Mouse (Mus musculus): ENCODE data around the gene Zcchc24. TPM values are rescaled to one million over a fixed set of nuclear protein-coding genes. Genes with fewer than 3 reads are reported as not detected.
A peak's percentile ranks its signal among the peaks of the same experiment; 100 is the strongest.

Gene Zcchc24
- polyA plus RNA-seq, 1 experiment from 2014 or later = 29.4 TPM

DNA sequence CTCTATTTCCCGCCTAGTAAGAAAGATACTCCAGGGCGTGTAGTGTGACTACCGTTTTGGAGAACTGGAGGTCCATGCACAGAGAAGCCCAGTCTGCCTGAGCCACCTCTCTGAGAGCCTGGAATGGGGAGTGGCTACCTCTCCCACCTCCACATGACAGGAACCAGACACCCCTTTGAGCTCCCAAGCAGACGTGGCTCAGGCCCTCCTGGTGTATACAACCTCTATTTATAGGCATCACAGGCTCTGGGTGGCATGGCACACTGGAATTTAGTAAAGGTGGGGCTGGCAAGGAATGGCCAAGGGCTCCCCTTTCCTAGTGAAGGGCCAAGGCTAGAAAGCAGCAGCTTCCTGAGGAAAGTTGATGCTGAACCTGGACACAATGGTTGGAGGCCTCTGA, 10.9 kb downstream of the Zcchc24 start:
- Histone ChIP-seq H3K36me3 (peaks cover 45% of the 10 kb centered on the region), H3K4me1 (peaks cover 90% of the 10 kb centered on the region), H3K27ac (peak overlapping the region; percentile 23; the same call in 1 of the 2 replicates), H3K4me3 (no peak overlapping the region), H3K27me3 (no peaks in the 10 kb centered on the region), H3K4me2 (no peak overlapping the region), H3K9me3 (no peaks in the 10 kb centered on the region), H3K9ac (no peak overlapping the region)
- no peak for ATAC-seq (ENCODE audit: insufficient number of reproducible peaks, insufficient read depth, low FRiP score, low TSS enrichment, low read depth)
- 69% methylated on average over 4 of the region's 4 CpGs for WGBS

DNA sequence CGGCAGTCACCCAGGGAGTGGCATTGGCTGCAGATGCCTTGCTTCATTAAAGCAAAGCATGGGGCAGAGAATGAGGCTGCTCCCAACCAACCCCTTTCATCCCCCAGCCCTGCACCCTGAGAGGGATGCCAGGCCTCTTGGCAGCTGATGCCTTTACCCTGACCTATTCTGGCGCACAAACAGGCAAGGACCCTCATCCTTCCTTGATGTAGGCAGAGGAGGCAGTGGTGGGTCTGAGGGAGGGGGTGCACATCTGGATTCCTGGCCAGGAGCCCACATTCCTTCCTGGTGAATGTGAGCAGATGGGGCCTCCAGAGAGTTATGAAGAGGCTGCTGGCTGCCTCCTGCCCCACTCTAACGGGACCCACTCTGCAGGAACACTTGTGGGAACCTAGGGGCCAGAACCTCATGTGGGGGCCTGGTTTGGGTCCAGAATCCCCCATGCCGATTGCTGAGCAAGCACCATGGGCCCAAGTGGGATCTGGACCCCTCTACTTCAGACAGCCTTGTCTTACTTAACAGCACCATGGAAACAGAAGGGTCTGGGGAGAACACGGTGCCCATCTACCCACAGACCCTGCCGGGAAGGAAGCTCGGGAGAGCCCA, 12.4 kb downstream of the Zcchc24 start:
- 0 out of 2 replicates have a peak overlapping the region, but pooled peaks have one; percentile 16 for H3K4me2 ChIP-seq
- peak overlapping the region; percentile 52; the same call in 1 of the 2 replicates for H3K9ac ChIP-seq
- H3K27ac ChIP-seq = peak overlapping the region; percentile 87
- H3K4me3 ChIP-seq = no peak overlapping the region
- no peaks in the 10 kb centered on the region for H3K9me3 ChIP-seq
- H3K4me1 ChIP-seq = peaks cover 83% of the 10 kb centered on the region
- peak; percentile 33; the same call in 1 of the 2 replicates for ATAC-seq (ENCODE audit: insufficient number of reproducible peaks, insufficient read depth, low FRiP score, low TSS enrichment, low read depth)
- H3K36me3 ChIP-seq = peaks cover 48% of the 10 kb centered on the region
- H3K27me3 ChIP-seq = no peaks in the 10 kb centered on the region
- 47% methylated on average over 7 of the region's 7 CpGs for WGBS

DNA sequence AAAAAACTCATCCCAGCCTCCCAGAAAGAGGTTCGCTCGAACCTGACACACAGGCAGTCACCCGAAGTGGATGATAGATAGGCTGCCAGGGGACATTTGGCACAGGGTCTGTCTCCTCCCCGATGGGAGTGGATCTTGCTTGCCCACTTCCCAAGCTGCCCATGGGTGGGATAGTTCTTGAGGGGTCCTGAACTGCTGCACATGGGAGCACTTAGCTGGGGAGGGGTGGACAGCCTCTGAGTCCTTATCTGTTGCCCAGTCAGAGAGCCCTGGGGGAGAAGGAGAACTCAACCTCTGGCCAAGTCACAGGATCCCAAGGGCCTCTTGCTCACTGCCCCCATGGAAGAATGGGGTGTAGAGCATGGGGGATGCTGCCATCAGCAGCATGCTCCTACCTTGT, 13.3 kb downstream of the Zcchc24 start:
- H3K4me1 ChIP-seq = peaks cover 82% of the 10 kb centered on the region
- 60% methylated on average over 4 of the region's 4 CpGs for WGBS

DNA sequence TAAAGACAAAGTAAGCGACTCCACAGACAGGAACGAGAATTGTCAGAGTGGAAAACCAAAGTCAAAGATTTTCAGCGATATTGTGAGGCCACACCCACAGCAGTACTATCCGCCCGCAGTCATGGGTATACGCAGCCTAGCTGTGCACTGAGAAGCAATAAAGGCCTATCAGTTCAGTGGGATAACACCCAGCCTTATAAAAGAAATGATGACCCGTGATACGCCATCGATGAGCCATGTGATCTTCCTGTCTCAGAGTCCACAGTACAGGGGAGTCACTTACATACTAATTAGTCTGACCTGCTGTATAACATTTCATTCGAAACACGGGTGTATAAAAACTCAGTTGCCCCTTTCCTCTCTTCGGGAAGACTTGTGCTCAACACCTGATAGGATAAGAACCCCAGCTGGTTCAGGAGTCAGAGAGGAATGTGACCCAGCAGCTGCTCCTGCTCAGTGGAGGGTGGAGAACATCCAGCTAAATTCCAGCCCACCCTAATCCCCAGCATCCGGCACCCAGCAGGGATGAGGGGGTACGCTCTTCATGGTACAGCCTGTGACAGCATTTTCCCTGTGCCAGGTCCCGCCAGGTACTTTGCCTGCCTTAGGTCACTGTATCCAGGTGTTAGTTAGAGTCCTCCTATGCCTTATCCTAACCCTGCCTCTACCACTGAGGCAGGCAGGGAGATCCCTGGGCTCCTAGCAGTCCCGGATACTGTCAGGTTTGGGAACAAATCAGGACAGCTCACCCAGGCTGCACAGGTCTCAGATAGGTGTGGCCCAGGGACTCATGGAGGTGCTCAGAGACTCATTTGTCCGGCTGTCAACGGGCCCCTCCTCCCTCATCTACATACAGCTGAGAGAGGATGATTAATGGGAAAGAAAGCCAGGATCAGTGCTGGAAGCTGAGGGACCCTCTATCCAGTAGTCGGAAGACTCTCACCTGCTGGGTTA, 14.0 kb downstream of the Zcchc24 start:
- 44% methylated on average over 19 of the region's 19 CpGs for WGBS
- no peak overlapping the region for H3K4me2 ChIP-seq
- H3K27me3 ChIP-seq = no peaks in the 10 kb centered on the region
- H3K27ac ChIP-seq = no peak overlapping the region
- peaks cover 82% of the 10 kb centered on the region for H3K4me1 ChIP-seq
- ATAC-seq (ENCODE audit: insufficient number of reproducible peaks, insufficient read depth, low FRiP score, low TSS enrichment, low read depth) = no peak
- H3K9me3 ChIP-seq = no peaks in the 10 kb centered on the region
- peaks cover 54% of the 10 kb centered on the region for H3K36me3 ChIP-seq
- H3K9ac ChIP-seq = 0 out of 2 replicates have a peak overlapping the region, but pooled peaks have one; percentile 21
- H3K4me3 ChIP-seq = no peak overlapping the region

More for the DNA sequence above, 13.3 kb downstream of the Zcchc24 start:
- no peak overlapping the region for H3K4me2 ChIP-seq
- H3K27me3 ChIP-seq = no peaks in the 10 kb centered on the region
- H3K9ac ChIP-seq = no peak overlapping the region
- peaks cover 54% of the 10 kb centered on the region for H3K36me3 ChIP-seq
- H3K27ac ChIP-seq = peak overlapping the region; percentile 87
- no peak overlapping the region for H3K4me3 ChIP-seq
- no peaks in the 10 kb centered on the region for H3K9me3 ChIP-seq
- no peak for ATAC-seq (ENCODE audit: insufficient number of reproducible peaks, insufficient read depth, low FRiP score, low TSS enrichment, low read depth)

DNA sequence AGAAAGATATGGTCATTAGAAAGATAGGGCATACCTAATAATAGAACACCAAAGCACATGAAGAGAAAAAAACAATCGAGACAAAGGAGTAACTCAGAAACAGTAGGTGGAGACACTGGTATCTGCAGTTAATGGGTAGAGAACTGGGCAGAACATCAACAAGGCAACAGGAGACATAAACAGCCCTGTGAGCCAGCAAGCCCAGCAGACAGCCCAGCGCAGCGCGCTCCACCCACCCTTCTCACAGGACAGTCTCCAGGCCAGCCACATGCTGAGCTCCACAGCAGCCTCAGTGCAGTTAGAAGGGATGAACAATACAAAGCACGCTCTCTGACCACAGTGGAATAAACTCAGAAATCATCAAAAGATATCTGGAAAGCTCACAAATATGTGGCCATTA, 15.8 kb downstream of the Zcchc24 start:
- Histone ChIP-seq H3K9ac (no peak overlapping the region), H3K9me3 (no peaks in the 10 kb centered on the region), H3K36me3 (peaks cover 54% of the 10 kb centered on the region), H3K27ac (no peak overlapping the region), H3K4me1 (peaks cover 82% of the 10 kb centered on the region), H3K27me3 (no peaks in the 10 kb centered on the region), H3K4me2 (no peak overlapping the region), H3K4me3 (no peak overlapping the region)
- WGBS = 58% methylated on average over 5 of the region's 5 CpGs
- no peak for ATAC-seq (ENCODE audit: insufficient number of reproducible peaks, insufficient read depth, low FRiP score, low TSS enrichment, low read depth)

DNA sequence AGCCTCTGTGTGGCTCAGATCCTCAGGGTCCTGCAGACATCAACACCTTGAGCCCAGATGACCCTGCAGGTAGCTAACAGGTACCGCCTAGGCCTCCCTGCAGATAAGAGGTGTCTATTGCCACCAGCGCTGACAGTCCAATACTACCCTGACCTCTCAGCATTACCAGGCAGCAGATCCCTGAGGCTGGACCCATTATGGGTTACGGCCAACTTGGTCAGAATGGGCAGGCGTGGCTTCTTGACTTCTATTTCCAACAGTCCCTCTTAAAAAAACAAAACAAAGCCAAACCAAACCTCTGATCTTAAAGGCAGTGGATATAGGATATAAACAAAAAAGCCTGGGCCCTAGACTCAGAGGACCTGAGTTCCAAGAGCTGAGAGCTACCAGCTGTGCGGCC, 17.8 kb downstream of the Zcchc24 start:
- no peak for ATAC-seq (ENCODE audit: insufficient number of reproducible peaks, insufficient read depth, low FRiP score, low TSS enrichment, low read depth)
- Histone ChIP-seq H3K27me3 (no peaks in the 10 kb centered on the region), H3K36me3 (peaks cover 59% of the 10 kb centered on the region), H3K4me3 (no peak overlapping the region), H3K9me3 (no peaks in the 10 kb centered on the region), H3K27ac (peak overlapping the region; percentile 62), H3K9ac (no peak overlapping the region), H3K4me2 (no peak overlapping the region), H3K4me1 (peaks cover 72% of the 10 kb centered on the region)
- 91% methylated on average over 5 of the region's 5 CpGs for WGBS

DNA sequence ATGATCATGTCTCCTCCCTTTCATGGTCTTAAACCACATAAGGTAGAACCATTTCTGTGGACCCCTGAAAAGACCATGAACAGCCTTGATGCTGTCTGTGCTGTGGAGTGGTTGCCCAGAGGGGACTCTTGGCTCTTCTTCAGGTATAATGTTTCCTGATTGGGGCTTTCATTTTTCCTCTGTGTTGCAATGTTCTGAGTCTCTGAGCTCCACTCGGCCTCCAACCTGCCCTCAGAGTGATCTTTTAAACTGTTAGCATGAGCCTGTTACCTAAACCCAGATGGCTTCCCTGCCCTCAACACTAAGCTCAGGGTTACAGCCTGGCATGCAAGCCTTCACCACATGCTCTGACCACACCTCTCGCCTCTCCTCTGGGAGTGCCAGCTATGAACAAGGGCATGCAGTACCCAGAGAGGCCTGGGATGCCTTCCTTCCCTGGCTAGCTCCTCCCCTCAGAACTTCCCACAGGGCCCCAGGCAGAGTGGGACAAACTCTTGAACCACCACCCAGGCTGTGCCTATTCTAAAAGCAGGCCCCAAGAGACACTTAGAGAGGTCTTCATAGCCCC, 18.3 kb downstream of the Zcchc24 start:
- no peaks in the 10 kb centered on the region for H3K27me3 ChIP-seq
- H3K4me3 ChIP-seq = no peak overlapping the region
- no peak overlapping the region for H3K9ac ChIP-seq
- ATAC-seq (ENCODE audit: insufficient number of reproducible peaks, insufficient read depth, low FRiP score, low TSS enrichment, low read depth) = no peak
- peaks cover 67% of the 10 kb centered on the region for H3K4me1 ChIP-seq
- H3K27ac ChIP-seq = peak overlapping the region; percentile 62
- WGBS = 55% methylated on average over 2 of the region's 2 CpGs
- H3K9me3 ChIP-seq = no peaks in the 10 kb centered on the region
- H3K36me3 ChIP-seq = peaks cover 58% of the 10 kb centered on the region
- H3K4me2 ChIP-seq = no peak overlapping the region

DNA sequence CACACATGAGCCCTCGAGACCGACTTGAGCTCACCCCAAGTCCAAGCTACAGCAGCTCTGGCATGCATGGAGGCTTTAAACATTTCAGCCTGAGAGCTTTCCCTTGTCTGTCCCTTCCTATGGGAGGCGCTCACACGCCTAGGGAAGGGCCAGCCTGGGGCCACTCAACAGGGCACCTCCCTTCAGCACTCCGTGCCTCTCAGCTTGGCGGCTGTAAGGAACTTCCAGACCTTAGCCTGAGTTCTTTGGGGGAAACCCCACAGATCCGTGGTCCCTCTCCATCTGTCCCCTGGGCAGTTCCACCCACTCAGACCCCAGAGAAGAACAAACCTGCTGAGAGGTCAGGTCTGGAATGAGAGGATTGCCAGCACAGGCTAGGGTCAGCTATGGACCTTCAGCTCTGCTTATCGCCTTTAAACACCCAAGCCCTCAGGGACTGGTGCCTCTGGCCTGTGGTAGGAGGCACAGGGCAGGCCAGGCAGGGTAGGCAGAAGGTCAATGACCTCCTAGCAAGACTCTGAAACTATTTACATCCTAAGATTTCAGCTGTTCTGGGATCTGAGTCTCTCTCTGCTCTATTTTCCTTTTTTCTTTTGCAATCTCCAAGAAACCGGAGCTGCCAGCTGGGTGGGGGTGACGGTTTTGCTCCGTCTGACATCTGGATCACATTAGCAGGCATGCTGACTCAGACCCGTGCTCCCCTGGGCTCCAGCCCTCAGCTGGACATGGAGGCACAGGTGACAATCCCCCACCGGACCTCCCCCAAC, 19.5 kb downstream of the Zcchc24 start:
- Histone ChIP-seq H3K27me3 (no peaks in the 10 kb centered on the region), H3K4me2 (peak overlapping the region; percentile 16; the same call in 1 of the 2 replicates), H3K36me3 (peaks cover 58% of the 10 kb centered on the region), H3K4me1 (peaks cover 55% of the 10 kb centered on the region), H3K27ac (peak overlapping the region; percentile 68), H3K9me3 (no peaks in the 10 kb centered on the region), H3K9ac (no peak overlapping the region), H3K4me3 (no peak overlapping the region)
- ATAC-seq (ENCODE audit: insufficient number of reproducible peaks, insufficient read depth, low FRiP score, low TSS enrichment, low read depth) = no peak
- WGBS = 14% methylated on average over 13 of the region's 13 CpGs

DNA sequence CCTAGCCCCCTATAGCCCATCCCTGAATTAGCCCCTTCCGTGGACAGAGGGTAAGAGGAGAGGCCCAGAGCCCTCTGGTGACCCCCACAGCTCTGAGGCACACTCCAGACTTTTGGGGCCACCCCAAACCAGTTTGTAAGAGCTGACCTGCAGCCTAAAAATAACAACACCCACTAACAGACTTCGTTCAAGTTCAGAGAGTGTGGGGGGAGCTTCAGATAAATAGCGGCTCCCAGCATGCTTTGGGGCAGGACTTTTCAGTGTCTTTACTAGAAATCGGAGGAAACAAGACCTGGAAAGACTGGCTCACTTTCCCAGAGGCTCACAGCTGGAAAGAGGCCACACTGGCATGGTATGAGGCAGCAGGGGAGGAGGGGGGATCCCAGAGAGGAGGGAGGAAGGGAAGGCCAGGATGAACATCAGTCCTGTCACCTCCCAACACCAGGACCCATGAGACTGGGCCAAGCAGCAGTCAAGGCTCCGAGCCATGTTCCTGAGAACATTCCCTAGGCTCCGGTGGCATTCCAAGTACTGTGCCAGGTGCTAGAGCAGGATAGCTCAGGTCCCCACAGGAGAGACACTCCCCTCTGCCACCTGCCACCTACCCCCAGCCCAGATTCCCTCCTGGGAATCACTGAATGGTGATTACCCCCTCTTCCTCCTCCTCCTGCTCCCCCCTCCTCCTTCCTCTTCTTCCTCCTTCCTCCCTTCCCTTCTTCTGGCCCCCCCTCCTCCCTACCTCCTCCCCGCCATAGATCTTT, 20.7 kb downstream of the Zcchc24 start:
- Histone ChIP-seq H3K4me2 (no peak overlapping the region), H3K4me1 (peaks cover 49% of the 10 kb centered on the region), H3K36me3 (peaks cover 59% of the 10 kb centered on the region), H3K9me3 (no peaks in the 10 kb centered on the region), H3K27ac (peak overlapping the region; percentile 39; the same call in 1 of the 2 replicates), H3K4me3 (no peak overlapping the region), H3K27me3 (no peaks in the 10 kb centered on the region), H3K9ac (no peak overlapping the region)
- ATAC-seq (ENCODE audit: insufficient number of reproducible peaks, insufficient read depth, low FRiP score, low TSS enrichment, low read depth) = 0 out of 2 replicates have a peak, but pooled peaks have one; percentile 8
- WGBS = 63% methylated on average over 7 of the region's 7 CpGs
